Mouse (Mus musculus) limb, embryonic 13.5 days (tissue): ENCODE data around the gene Kcng3. TPM values are rescaled to one million over a fixed set of nuclear protein-coding genes. Genes with fewer than 3 reads are reported as not detected.

Experiments
- ATAC-seq: fragments of 200-750 bp; cut with Nextera tagmentation; 2 replicates; pipeline ENCODE4 v1.8.0; 2017; ENCODE audit warnings: low read depth, moderate number of reproducible peaks, moderate TSS enrichment; ENCODE audit not compliant: low FRiP score
- H3K27ac ChIP-seq: fragments of 300-500 bp; sonication (generic); 2 replicates; pipeline ENCODE4 v1.5.1; 2015; ENCODE audit warnings: inconsistent platforms, mild to moderate bottlenecking, moderate library complexity
- H3K27me3 ChIP-seq: fragments of 300-500 bp; sonication (generic); 2 replicates; pipeline ENCODE4 v1.6.1; 2015; ENCODE audit warnings: mild to moderate bottlenecking, inconsistent platforms
- H3K36me3 ChIP-seq: fragments of 300-500 bp; sonication (generic); 2 replicates; pipeline ENCODE4 v1.6.1; 2015; ENCODE audit warnings: inconsistent platforms, mild to moderate bottlenecking, moderate library complexity
- H3K4me1 ChIP-seq: fragments of 300-500 bp; sonication (generic); 2 replicates; pipeline ENCODE4 v1.6.1; 2015; ENCODE audit warnings: inconsistent platforms
- H3K4me2 ChIP-seq: fragments of 300-500 bp; sonication (generic); replicated peaks from 2 replicates; pipeline ENCODE4 v1.6.1; 2015; ENCODE audit warnings: inconsistent platforms, mild to moderate bottlenecking, moderate library complexity
- H3K4me3 ChIP-seq: fragments of 300-500 bp; sonication (generic); 2 replicates; pipeline ENCODE4 v1.5.1; 2015; ENCODE audit warnings: moderate library complexity, mild to moderate bottlenecking, inconsistent platforms
- H3K9ac ChIP-seq: fragments of 300-500 bp; sonication (generic); 2 replicates; pipeline ENCODE4 v1.6.1; 2015; ENCODE audit warnings: mild to moderate bottlenecking, inconsistent platforms
- H3K9me3 ChIP-seq: fragments of 300-500 bp; sonication (generic); 2 replicates; pipeline ENCODE4 v1.6.1; 2016; ENCODE audit warnings: inconsistent platforms
- WGBS: fragments of 180-500 bp; shearing (Covaris S2); methylation state at CpG from one replicate; pipeline ENCODE4 v1.1.7; 2015; 5-methylcytosine and 5-hydroxymethylcytosine counted together
- polyA plus RNA-seq: library from polyadenylated mRNA; unstranded; fragments of >200 nt; fragmentation: Nextera tagmentation; extraction: Ambion mirVana; gene quantifications from 2 replicates; pipeline ENCODE4 v1.2.1, GENCODE M21; 2015

Gene Kcng3
- polyA plus RNA-seq, 1 experiment from 2014 or later: not detected

GRCm38 (mm10) chr17:83600976-83601375 is 30.7 kb downstream of the Kcng3 start:
- no peak overlapping the region for H3K4me3 ChIP-seq
- 87% methylated on average over 12 of the region's 12 CpGs for WGBS
- H3K36me3 ChIP-seq: no peaks in the 10 kb centered on the region
- H3K4me2 ChIP-seq: no peak overlapping the region
- no peaks in the 10 kb centered on the region for H3K9me3 ChIP-seq
- no peak overlapping the region for H3K27ac ChIP-seq
- no peaks in the 10 kb centered on the region for H3K27me3 ChIP-seq
- no peaks in the 10 kb centered on the region for H3K4me1 ChIP-seq
- no peak overlapping the region for H3K9ac ChIP-seq
- no peak for ATAC-seq

GRCm38 (mm10) chr17:83595966-83596365 is 35.7 kb downstream of the Kcng3 start:
- Histone ChIP-seq H3K4me2 (no peak overlapping the region), H3K9me3 (no peaks in the 10 kb centered on the region), H3K4me3 (no peak overlapping the region), H3K27me3 (no peaks in the 10 kb centered on the region), H3K27ac (no peak overlapping the region), H3K9ac (no peak overlapping the region), H3K36me3 (no peaks in the 10 kb centered on the region), H3K4me1 (no peaks in the 10 kb centered on the region)
- ATAC-seq: no peak
- 88% methylated on average over 7 of the region's 7 CpGs for WGBS

GRCm38 (mm10) chr17:83594526-83594925 is 37.2 kb downstream of the Kcng3 start:
- Histone ChIP-seq H3K4me1 (no peaks in the 10 kb centered on the region), H3K4me3 (no peak overlapping the region), H3K4me2 (no peak overlapping the region), H3K36me3 (no peaks in the 10 kb centered on the region), H3K27ac (no peak overlapping the region), H3K9me3 (no peaks in the 10 kb centered on the region), H3K9ac (no peak overlapping the region), H3K27me3 (no peaks in the 10 kb centered on the region)
- WGBS: 60% methylated on average over 8 of the region's 8 CpGs
- ATAC-seq: no peak

GRCm38 (mm10) chr17:83593396-83593795 is 38.3 kb downstream of the Kcng3 start:
- no peaks in the 10 kb centered on the region for H3K27me3 ChIP-seq
- no peak for ATAC-seq
- no peak overlapping the region for H3K4me3 ChIP-seq
- no peak overlapping the region for H3K9ac ChIP-seq
- H3K27ac ChIP-seq: no peak overlapping the region
- no peaks in the 10 kb centered on the region for H3K36me3 ChIP-seq
- H3K4me2 ChIP-seq: no peak overlapping the region
- no peaks in the 10 kb centered on the region for H3K4me1 ChIP-seq
- H3K9me3 ChIP-seq: 0 out of 2 replicates have a peak, but pooled peaks cover 5% of the 10 kb centered on the region
- 63% methylated on average over 10 of the region's 10 CpGs for WGBS

GRCm38 (mm10) chr17:83588663-83589341 is 42.9 kb downstream of the Kcng3 start:
- no peak overlapping the region for H3K4me2 ChIP-seq
- H3K36me3 ChIP-seq: no peaks in the 10 kb centered on the region
- H3K4me1 ChIP-seq: no peaks in the 10 kb centered on the region
- no peaks in the 10 kb centered on the region for H3K27me3 ChIP-seq
- H3K9me3 ChIP-seq: 0 out of 2 replicates have a peak, but pooled peaks cover 5% of the 10 kb centered on the region
- H3K4me3 ChIP-seq: no peak overlapping the region
- no peak overlapping the region for H3K9ac ChIP-seq
- H3K27ac ChIP-seq: no peak overlapping the region
- 85% methylated on average over 6 of the region's 6 CpGs for WGBS
- ATAC-seq: no peak

GRCm38 (mm10) chr17:83587731-83588130 is 44.0 kb downstream of the Kcng3 start:
- Histone ChIP-seq H3K27ac (no peak overlapping the region), H3K36me3 (no peaks in the 10 kb centered on the region), H3K27me3 (no peaks in the 10 kb centered on the region), H3K4me1 (no peaks in the 10 kb centered on the region), H3K9me3 (0 out of 2 replicates have a peak, but pooled peaks cover 5% of the 10 kb centered on the region), H3K9ac (no peak overlapping the region), H3K4me2 (no peak overlapping the region), H3K4me3 (no peak overlapping the region)
- 96% methylated on average over 8 of the region's 8 CpGs for WGBS
- ATAC-seq: no peak

GRCm38 (mm10) chr17:83582585-83582984 is 49.1 kb downstream of the Kcng3 start:
- 73% methylated on average over 2 of the region's 2 CpGs for WGBS
- H3K4me1 ChIP-seq: no peaks in the 10 kb centered on the region
- H3K27me3 ChIP-seq: no peaks in the 10 kb centered on the region
- no peaks in the 10 kb centered on the region for H3K36me3 ChIP-seq
- H3K9me3 ChIP-seq: no peaks in the 10 kb centered on the region
- H3K4me2 ChIP-seq: no peak overlapping the region
- H3K27ac ChIP-seq: no peak overlapping the region
- no peak overlapping the region for H3K9ac ChIP-seq
- ATAC-seq: no peak
- H3K4me3 ChIP-seq: no peak overlapping the region

GRCm38 (mm10) chr17:83580734-83581133 is 51.0 kb downstream of the Kcng3 start:
- no peaks in the 10 kb centered on the region for H3K9me3 ChIP-seq
- no peak for ATAC-seq
- H3K9ac ChIP-seq: no peak overlapping the region
- no peak overlapping the region for H3K27ac ChIP-seq
- H3K4me1 ChIP-seq: no peaks in the 10 kb centered on the region
- no peaks in the 10 kb centered on the region for H3K36me3 ChIP-seq
- H3K27me3 ChIP-seq: no peaks in the 10 kb centered on the region
- WGBS: 95% methylated on average over 5 of the region's 5 CpGs
- H3K4me2 ChIP-seq: no peak overlapping the region
- H3K4me3 ChIP-seq: no peak overlapping the region

GRCm38 (mm10) chr17:83576810-83577371 is 54.8 kb downstream of the Kcng3 start:
- Histone ChIP-seq H3K27me3 (no peaks in the 10 kb centered on the region), H3K4me3 (no peak overlapping the region), H3K4me2 (no peak overlapping the region), H3K9ac (no peak overlapping the region), H3K27ac (no peak overlapping the region), H3K36me3 (no peaks in the 10 kb centered on the region), H3K9me3 (no peaks in the 10 kb centered on the region), H3K4me1 (peaks cover 11% of the 10 kb centered on the region; the same call in 1 of the 2 replicates)
- WGBS: 87% methylated on average over 11 of the region's 11 CpGs
- no peak for ATAC-seq

GRCm38 (mm10) chr17:83574615-83575014 is 57.1 kb downstream of the Kcng3 start:
- no peak for ATAC-seq
- no peak overlapping the region for H3K4me2 ChIP-seq

GRCm38 (mm10) chr17:83573128-83573527 is 58.6 kb downstream of the Kcng3 start:
- Histone ChIP-seq H3K4me2 (no peak overlapping the region), H3K27me3 (no peaks in the 10 kb centered on the region), H3K9me3 (no peaks in the 10 kb centered on the region), H3K4me1 (peaks cover 11% of the 10 kb centered on the region; the same call in 1 of the 2 replicates), H3K4me3 (no peak overlapping the region), H3K9ac (no peak overlapping the region), H3K27ac (no peak overlapping the region), H3K36me3 (no peaks in the 10 kb centered on the region)
- WGBS: 51% methylated on average over 6 of the region's 6 CpGs
- ATAC-seq: no peak

More at GRCm38 (mm10) chr17:83574615-83575014, 57.1 kb downstream of the Kcng3 start:
- no peaks in the 10 kb centered on the region for H3K27me3 ChIP-seq
- H3K9ac ChIP-seq: no peak overlapping the region
- no peak overlapping the region for H3K4me3 ChIP-seq
- peaks cover 11% of the 10 kb centered on the region; the same call in 1 of the 2 replicates for H3K4me1 ChIP-seq
- no peaks in the 10 kb centered on the region for H3K9me3 ChIP-seq
- WGBS: 90% methylated on average over 8 of the region's 8 CpGs
- no peaks in the 10 kb centered on the region for H3K36me3 ChIP-seq
- H3K27ac ChIP-seq: no peak overlapping the region

GRCm38 (mm10) chr17:83572366-83572765 is 59.3 kb downstream of the Kcng3 start:
- Histone ChIP-seq H3K4me2 (no peak overlapping the region), H3K4me1 (peaks cover 11% of the 10 kb centered on the region; the same call in 1 of the 2 replicates), H3K4me3 (no peak overlapping the region), H3K27ac (no peak overlapping the region), H3K27me3 (no peaks in the 10 kb centered on the region), H3K9ac (no peak overlapping the region), H3K36me3 (no peaks in the 10 kb centered on the region), H3K9me3 (no peaks in the 10 kb centered on the region)
- ATAC-seq: peak; percentile 24; the same call in 1 of the 2 replicates
- WGBS: 42% methylated on average over 4 of the region's 4 CpGs
